Mouse (Mus musculus) midbrain, embryonic 13.5 days (tissue): ENCODE measurements around the gene Far1. TPM values are rescaled to one million over a fixed set of nuclear protein-coding genes. Genes with fewer than 3 reads are reported as not detected.

Experiments
- ATAC-seq: fragments of 200-750 bp; cut with Nextera tagmentation; 2 replicates; pipeline ENCODE4 v1.8.0; 2017; ENCODE audit warnings: mild to moderate bottlenecking, moderate TSS enrichment, moderate library complexity
- H3K27ac ChIP-seq: fragments of 300-500 bp; sonication (generic); 2 replicates; pipeline ENCODE4 v1.5.1; 2015; ENCODE audit warnings: inconsistent platforms, mild to moderate bottlenecking, moderate library complexity
- H3K27me3 ChIP-seq: fragments of 300-500 bp; sonication (generic); 2 replicates; pipeline ENCODE4 v1.6.1; 2015; ENCODE audit warnings: mild to moderate bottlenecking, inconsistent platforms
- H3K36me3 ChIP-seq: fragments of 300-500 bp; sonication (generic); 2 replicates; pipeline ENCODE4 v1.6.1; 2015; ENCODE audit warnings: mild to moderate bottlenecking, inconsistent platforms
- H3K4me1 ChIP-seq: fragments of 300-500 bp; sonication (generic); replicated peaks from 2 replicates; pipeline ENCODE4 v1.6.1; 2015; ENCODE audit warnings: inconsistent platforms
- H3K4me2 ChIP-seq: fragments of 300-500 bp; sonication (generic); replicated peaks from 2 replicates; pipeline ENCODE4 v1.6.1; 2015; ENCODE audit warnings: moderate library complexity, mild to moderate bottlenecking, inconsistent platforms
- H3K4me3 ChIP-seq: fragments of 300-500 bp; sonication (generic); replicated peaks from 2 replicates; pipeline ENCODE4 v1.5.1; 2015; ENCODE audit warnings: mild to moderate bottlenecking, inconsistent platforms
- H3K9ac ChIP-seq: fragments of 300-500 bp; sonication (generic); replicated peaks from 2 replicates; pipeline ENCODE4 v1.6.1; 2015; ENCODE audit warnings: mild to moderate bottlenecking, inconsistent platforms
- H3K9me3 ChIP-seq: fragments of 300-500 bp; sonication (generic); 2 replicates; pipeline ENCODE4 v1.6.1; 2016; ENCODE audit warnings: mild to moderate bottlenecking, inconsistent platforms
- WGBS: fragments of 180-500 bp; shearing (Covaris S2); methylation state at CpG from one replicate; pipeline ENCODE4 v1.1.7; 2015; 5-methylcytosine and 5-hydroxymethylcytosine counted together
- polyA plus RNA-seq: library from polyadenylated mRNA; unstranded; fragments of >200 nt; fragmentation: Nextera tagmentation; extraction: Ambion mirVana; gene quantifications from 2 replicates; pipeline ENCODE4 v1.2.1, GENCODE M21; 2015

Gene Far1
- polyA plus RNA-seq, 1 experiment from 2014 or later = 70.3 TPM

GRCm38 (mm10) chr7:113582111-113582510 lies 68.5 kb downstream of the Far1 start:
- ATAC-seq = no peak
- H3K9me3 ChIP-seq = no peaks in the 10 kb centered on the region
- H3K27me3 ChIP-seq = no peaks in the 10 kb centered on the region
- no peaks in the 10 kb centered on the region for H3K4me1 ChIP-seq
- H3K27ac ChIP-seq = no peak overlapping the region
- 43% methylated on average over 2 of the region's 2 CpGs for WGBS
- no peak overlapping the region for H3K4me3 ChIP-seq
- H3K4me2 ChIP-seq = no peak overlapping the region
- H3K36me3 ChIP-seq = no peaks in the 10 kb centered on the region
- no peak overlapping the region for H3K9ac ChIP-seq

- no peak overlapping the region for H3K4me2 ChIP-seq
- no peak overlapping the region for H3K9ac ChIP-seq
- no peak for ATAC-seq
- H3K27me3 ChIP-seq = no peaks in the 10 kb centered on the region
- H3K27ac ChIP-seq = no peak overlapping the region
- 91% methylated on average over 2 of the region's 2 CpGs for WGBS
- no peaks in the 10 kb centered on the region for H3K36me3 ChIP-seq
- no peaks in the 10 kb centered on the region for H3K4me1 ChIP-seq
- H3K4me3 ChIP-seq = no peak overlapping the region
- H3K9me3 ChIP-seq = no peaks in the 10 kb centered on the region
These were observed 75.6 kb downstream of the Far1 start for GRCm38 (mm10) chr7:113589211-113589610.

GRCm38 (mm10) chr7:113590330-113590729 lies 76.7 kb downstream of the Far1 start:
- ATAC-seq = no peak

GRCm38 (mm10) chr7:113591084-113591483 lies 77.5 kb downstream of the Far1 start:
- no peak overlapping the region for H3K4me3 ChIP-seq
- 83% methylated on average over 1 of the region's 1 CpGs for WGBS
- no peak for ATAC-seq
- no peaks in the 10 kb centered on the region for H3K9me3 ChIP-seq
- H3K4me1 ChIP-seq = no peaks in the 10 kb centered on the region
- H3K36me3 ChIP-seq = no peaks in the 10 kb centered on the region
- H3K9ac ChIP-seq = no peak overlapping the region
- H3K27ac ChIP-seq = no peak overlapping the region
- H3K27me3 ChIP-seq = no peaks in the 10 kb centered on the region
- no peak overlapping the region for H3K4me2 ChIP-seq

More at GRCm38 (mm10) chr7:113590330-113590729, 76.7 kb downstream of the Far1 start:
- H3K36me3 ChIP-seq = no peaks in the 10 kb centered on the region
- no peak overlapping the region for H3K9ac ChIP-seq
- no peak overlapping the region for H3K4me3 ChIP-seq
- no peaks in the 10 kb centered on the region for H3K27me3 ChIP-seq
- H3K9me3 ChIP-seq = no peaks in the 10 kb centered on the region
- no peak overlapping the region for H3K4me2 ChIP-seq
- no peaks in the 10 kb centered on the region for H3K4me1 ChIP-seq
- WGBS = 70% methylated on average over 1 of the region's 1 CpGs
- no peak overlapping the region for H3K27ac ChIP-seq

DNA sequence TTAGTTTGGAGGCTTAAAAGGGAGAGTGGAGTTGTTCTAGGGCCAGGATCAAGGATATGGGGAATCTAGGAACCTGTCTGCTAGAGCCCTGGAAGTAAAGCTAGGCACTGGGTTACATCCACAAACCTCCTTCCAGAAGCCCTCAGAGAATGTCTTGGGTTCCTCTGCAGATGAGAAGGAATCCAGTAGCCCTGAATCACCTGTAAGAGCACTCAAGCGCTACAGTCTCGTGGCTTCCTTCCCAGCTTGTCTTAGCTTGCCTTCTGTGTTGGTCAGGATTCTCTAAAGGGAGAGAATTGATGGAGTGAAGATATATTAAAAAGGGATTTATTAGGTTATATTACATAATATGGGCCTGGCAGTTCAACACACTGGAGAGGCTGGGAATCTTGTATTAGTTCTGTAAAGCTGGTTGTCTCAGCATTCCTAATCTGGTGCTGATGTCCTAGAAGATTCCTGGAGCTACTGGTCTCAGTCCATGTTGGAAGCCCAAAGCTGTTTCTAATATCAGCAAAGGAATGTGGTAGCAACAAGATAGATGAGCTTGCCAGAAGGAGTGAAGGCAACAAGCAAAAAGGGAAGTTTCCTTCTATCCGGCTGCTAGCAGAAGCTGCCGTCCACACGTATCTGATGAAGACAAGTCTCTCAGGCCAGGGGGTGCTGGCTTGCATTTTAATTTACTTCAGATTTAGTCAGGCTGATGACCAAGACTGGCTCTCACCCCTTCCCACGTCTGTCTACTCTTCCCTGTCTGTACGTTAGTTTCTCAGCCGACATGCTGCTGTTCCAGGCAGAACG lies 78.1 kb downstream of the Far1 start:
- H3K27ac ChIP-seq = no peak overlapping the region
- ATAC-seq = no peak
- no peaks in the 10 kb centered on the region for H3K36me3 ChIP-seq
- H3K4me3 ChIP-seq = no peak overlapping the region
- 86% methylated on average over 9 of the region's 9 CpGs for WGBS
- H3K4me2 ChIP-seq = no peak overlapping the region
- H3K9me3 ChIP-seq = no peaks in the 10 kb centered on the region
- H3K9ac ChIP-seq = no peak overlapping the region
- H3K27me3 ChIP-seq = no peaks in the 10 kb centered on the region
- H3K4me1 ChIP-seq = no peaks in the 10 kb centered on the region

DNA sequence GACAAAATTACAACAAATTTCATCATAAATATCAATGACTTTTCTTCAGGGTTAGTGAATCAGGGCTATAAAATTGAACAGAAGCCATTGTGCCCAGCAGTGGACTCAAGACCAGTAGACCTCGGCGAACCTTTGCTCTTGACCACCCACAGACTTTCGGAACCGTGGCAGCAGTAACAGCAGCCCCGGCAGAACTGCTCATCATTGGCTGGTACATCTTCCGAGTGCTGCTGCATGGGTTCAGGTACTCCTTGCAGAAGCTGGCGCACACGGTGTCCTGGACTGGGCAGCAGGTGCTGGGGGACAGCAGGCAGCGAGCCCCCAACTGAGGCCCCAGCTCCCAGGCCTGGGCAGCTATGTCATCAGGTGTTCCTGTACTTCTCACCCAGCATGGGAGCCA lies 79.1 kb downstream of the Far1 start:
- no peaks in the 10 kb centered on the region for H3K27me3 ChIP-seq
- no peak overlapping the region for H3K9ac ChIP-seq
- no peak for ATAC-seq
- WGBS = 92% methylated on average over 9 of the region's 9 CpGs
- H3K9me3 ChIP-seq = no peaks in the 10 kb centered on the region
- no peak overlapping the region for H3K4me2 ChIP-seq
- no peak overlapping the region for H3K27ac ChIP-seq
- no peak overlapping the region for H3K4me3 ChIP-seq
- H3K36me3 ChIP-seq = no peaks in the 10 kb centered on the region
- H3K4me1 ChIP-seq = no peaks in the 10 kb centered on the region

DNA sequence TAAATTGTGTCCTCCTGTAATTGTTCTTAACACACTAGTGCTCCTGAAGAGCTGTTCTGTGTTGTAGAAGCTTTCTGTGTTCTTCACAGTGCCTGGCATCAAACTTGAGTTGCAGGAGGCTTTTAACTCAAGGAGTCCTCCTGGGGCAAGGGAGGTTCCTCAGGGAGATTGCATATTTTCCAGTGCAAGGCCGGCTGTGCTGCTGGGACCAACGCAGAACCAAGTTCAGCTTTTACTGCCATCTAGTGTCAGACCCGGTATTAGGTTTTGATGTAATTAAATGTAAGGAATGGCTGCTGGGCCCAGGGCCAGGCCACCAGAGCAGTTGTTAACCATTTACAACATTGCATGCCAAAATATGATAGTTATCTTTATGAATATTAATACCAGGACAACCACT lies 80.7 kb downstream of the Far1 start:
- WGBS = 5% methylated on average over 3 of the region's 3 CpGs
- Histone ChIP-seq H3K36me3 (no peaks in the 10 kb centered on the region), H3K4me2 (no peak overlapping the region), H3K4me1 (no peaks in the 10 kb centered on the region), H3K4me3 (no peak overlapping the region), H3K9me3 (no peaks in the 10 kb centered on the region), H3K27ac (no peak overlapping the region), H3K9ac (no peak overlapping the region), H3K27me3 (no peaks in the 10 kb centered on the region)
- ATAC-seq = peak; percentile 69; the same call in 1 of the 2 replicates

DNA sequence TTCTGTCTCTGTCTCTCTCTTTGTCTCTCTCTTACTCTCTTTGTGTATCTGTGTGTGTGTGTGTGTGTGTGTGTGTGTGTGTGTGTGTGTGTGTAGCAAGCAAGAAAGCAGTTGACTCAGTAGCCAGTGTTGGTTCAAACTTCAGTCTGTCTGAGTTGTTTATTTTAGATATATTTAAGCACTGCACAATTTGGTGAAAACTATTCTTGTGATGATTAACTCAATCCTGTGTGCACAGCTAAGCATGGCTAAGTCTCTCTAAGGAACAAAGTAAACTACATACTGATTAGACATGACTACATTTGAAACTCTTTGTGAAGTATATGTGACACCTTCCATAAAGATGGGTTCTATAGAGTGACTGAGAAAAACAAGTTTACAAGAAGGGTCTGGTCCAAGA lies 83.6 kb downstream of the Far1 start:
- no peak for ATAC-seq
- Histone ChIP-seq H3K27me3 (no peaks in the 10 kb centered on the region), H3K27ac (no peak overlapping the region), H3K4me2 (no peak overlapping the region), H3K9me3 (no peaks in the 10 kb centered on the region), H3K4me1 (no peaks in the 10 kb centered on the region), H3K9ac (no peak overlapping the region), H3K36me3 (no peaks in the 10 kb centered on the region), H3K4me3 (no peak overlapping the region)

- Histone ChIP-seq H3K27ac (no peak overlapping the region), H3K9ac (no peak overlapping the region), H3K27me3 (no peaks in the 10 kb centered on the region), H3K4me2 (no peak overlapping the region), H3K36me3 (no peaks in the 10 kb centered on the region), H3K4me3 (no peak overlapping the region), H3K4me1 (no peaks in the 10 kb centered on the region), H3K9me3 (no peaks in the 10 kb centered on the region)
- WGBS = 92% methylated on average over 3 of the region's 3 CpGs
- no peak for ATAC-seq
These were observed 88.2 kb downstream of the Far1 start for GRCm38 (mm10) chr7:113601803-113602202.

DNA sequence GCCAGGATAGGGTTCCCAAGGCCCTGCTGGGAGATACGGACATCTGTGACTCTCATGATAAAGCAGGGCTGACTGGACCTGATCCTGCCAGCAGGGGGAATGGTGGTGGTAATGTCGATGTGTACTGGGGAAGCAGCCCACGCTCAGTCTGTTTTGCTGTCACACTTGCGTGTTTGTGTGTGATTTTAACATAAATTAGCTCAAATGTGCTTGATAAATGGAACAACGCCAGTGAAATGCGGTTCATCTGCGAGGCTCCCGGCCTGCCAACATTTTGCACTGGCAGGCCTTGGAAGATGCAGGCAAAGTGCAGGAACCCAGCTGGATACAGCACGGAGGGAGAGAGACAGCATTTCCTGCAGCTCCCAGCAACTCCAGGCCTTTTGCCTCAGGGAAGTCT lies 94.3 kb downstream of the Far1 start:
- H3K9me3 ChIP-seq = no peaks in the 10 kb centered on the region
- peak; percentile 66; the same call in 1 of the 2 replicates for ATAC-seq
- no peak overlapping the region for H3K4me3 ChIP-seq
- no peaks in the 10 kb centered on the region for H3K27me3 ChIP-seq
- H3K4me1 ChIP-seq = peaks cover 4% of the 10 kb centered on the region; the same call in 1 of the 2 replicates
- no peak overlapping the region for H3K27ac ChIP-seq
- H3K4me2 ChIP-seq = peak overlapping the region; percentile 20; the same call in 1 of the 2 replicates
- WGBS = 40% methylated on average over 9 of the region's 9 CpGs
- no peaks in the 10 kb centered on the region for H3K36me3 ChIP-seq
- no peak overlapping the region for H3K9ac ChIP-seq

GRCm38 (mm10) chr7:113609027-113609705 lies 95.5 kb downstream of the Far1 start:
- WGBS = 16% methylated on average over 8 of the region's 8 CpGs
- H3K4me2 ChIP-seq = no peak overlapping the region
- peak; percentile 53 for ATAC-seq
- no peaks in the 10 kb centered on the region for H3K27me3 ChIP-seq
- H3K36me3 ChIP-seq = no peaks in the 10 kb centered on the region
- H3K9ac ChIP-seq = no peak overlapping the region
- H3K4me1 ChIP-seq = peaks cover 4% of the 10 kb centered on the region; the same call in 1 of the 2 replicates
- no peak overlapping the region for H3K27ac ChIP-seq
- H3K9me3 ChIP-seq = no peaks in the 10 kb centered on the region
- H3K4me3 ChIP-seq = no peak overlapping the region

DNA sequence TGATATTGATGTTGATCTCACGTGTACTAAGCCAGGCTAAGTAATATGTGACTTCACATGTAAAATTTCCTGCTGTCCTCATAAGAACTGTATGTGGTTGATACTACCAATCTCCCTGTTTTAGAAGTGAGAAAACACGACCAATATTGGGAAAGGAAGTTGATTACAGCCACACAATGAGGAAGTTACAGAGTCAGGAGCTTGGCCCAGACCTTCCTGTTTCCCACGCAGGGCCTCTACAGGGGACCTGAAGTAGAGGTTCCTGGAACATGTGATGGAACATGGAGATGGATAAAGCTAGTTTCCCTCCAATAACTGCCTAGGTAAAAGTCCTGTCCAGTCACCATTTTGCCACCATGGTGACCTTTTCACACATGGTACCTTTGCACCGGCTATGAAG lies 99.0 kb downstream of the Far1 start:
- no peak overlapping the region for H3K4me2 ChIP-seq
- no peak for ATAC-seq

More for the DNA sequence above, 99.0 kb downstream of the Far1 start:
- Histone ChIP-seq H3K27ac (no peak overlapping the region), H3K36me3 (no peaks in the 10 kb centered on the region), H3K4me3 (no peak overlapping the region), H3K9ac (no peak overlapping the region), H3K4me1 (peaks cover 4% of the 10 kb centered on the region; the same call in 1 of the 2 replicates), H3K9me3 (no peaks in the 10 kb centered on the region), H3K27me3 (no peaks in the 10 kb centered on the region)
- WGBS = 88% methylated on average over 4 of the region's 4 CpGs
